Mouse (Mus musculus): ENCODE results near the gene Nfix.

Nfix gene

DNA sequence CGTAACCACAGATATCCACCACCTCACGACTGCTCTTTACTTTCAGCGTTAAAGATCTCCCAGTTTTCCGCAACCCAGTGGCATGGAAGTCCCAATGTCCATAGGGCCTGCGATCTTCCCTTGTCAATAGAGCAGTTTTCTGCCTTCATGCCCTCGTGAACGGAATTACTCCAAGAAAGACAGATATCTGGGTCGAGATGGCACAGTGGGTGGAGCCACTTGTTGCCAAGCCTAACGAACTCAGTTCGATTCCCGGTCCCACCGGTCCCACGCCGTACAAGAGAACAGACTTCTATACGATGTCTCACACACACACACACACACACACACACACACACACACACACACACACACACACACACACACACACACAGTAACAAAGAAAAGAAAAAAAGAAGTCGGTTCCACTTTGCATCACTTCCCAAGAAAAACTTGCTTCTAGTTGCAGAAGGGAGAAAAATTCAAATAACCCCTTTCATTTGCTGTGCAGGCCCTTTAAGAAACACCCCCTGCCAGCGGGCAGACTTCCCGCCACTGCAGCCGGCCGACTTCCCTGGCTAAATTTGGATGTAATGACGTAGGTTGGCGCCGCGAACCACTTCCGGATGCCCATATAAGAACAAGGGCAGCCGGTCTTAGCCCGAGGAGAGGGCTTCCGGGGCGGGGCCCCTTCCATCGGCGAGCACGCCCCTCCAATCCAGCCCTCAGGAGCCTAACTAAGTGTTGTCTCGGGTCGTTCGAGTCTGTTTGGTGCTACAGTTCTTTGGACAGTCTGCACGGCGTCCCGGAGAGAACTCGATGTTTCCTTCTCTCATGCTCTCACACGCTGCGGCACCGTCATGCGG lies 136.4 kb downstream of the Nfix start:
- DNase-seq (ENCODE audit: low spot score), result peak; percentile 95

DNA sequence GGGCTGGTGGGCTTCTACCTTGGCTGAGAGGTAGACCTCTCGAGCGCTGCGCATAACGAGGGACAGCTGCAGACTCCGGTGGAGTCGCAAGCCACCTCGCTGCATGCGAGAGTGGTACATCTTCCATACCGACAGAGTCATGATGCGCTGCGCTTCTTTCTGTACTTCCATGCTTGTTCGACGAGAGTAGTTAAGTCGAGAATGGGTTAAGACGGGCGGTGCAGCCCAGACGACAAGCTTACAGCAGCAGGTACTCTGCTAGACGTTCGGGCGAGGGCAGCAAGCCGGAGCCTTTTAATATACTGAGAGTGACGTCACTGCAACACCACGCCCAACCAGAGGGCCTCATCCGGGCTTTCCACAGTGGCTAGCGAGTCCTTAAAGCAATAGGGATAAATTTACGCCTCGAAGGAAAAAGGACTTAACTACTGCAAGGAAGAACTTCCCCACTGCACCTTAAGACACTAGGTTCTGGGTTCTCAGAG lies 137.5 kb downstream of the Nfix start, which contains the start of gene Ier2:
Gene Ier2 (minus strand): TSS at position 272 of the 485 bp plus-strand sequence.
- peak; percentile 96 for DNase-seq (ENCODE audit: low spot score)

DNA sequence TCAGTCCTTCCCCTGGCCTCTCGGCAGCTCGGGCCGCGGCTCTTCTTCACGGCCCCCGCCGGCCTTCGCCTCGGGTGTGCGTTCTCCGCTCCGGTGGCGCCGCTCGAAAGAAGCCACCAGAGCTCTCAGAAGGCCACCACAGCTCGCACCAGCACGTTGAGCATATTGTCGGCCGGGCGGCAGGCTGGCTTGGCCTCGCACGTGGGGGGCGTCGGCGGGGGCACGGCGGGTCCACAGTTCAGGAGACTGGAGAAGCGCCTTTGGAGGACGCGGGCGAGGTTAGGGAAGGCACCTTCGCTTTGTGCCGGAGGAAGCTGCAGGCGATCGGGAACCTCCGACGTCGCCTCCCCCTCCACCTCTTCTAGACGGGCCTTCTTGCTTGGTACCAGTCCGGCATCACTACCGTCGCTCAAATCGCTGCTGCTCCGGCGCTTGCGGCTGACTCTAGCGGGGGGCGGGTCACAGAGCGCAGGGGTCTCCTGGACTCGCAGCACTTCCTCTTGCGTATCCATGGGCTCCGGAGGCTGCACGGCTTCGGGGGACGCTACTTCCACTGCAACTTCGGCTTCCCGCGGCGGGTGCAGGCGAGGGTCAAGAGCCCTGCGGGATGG lies 138.1 kb downstream of the Nfix start:
- no peak for DNase-seq (ENCODE audit: low spot score)

DNA sequence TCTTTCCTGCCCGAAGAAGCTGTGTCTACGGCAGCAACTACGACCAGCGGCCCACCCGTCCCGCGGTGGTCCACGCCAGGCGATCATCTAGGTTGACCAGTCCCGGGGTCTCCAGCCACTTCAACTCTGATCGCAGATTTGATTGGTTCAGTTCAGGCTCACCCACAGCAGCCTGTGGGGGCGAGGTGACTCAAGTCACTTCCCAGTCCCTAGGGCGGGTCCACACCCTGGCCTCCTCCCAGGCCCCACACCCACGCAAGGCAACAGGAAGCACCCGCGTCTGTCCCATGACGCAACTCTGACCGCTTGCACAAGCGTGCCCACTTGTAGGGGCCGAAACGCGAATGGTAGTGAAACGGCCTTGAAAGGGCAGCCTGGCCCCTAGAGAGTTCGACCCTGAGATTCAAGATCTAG lies 138.7 kb downstream of the Nfix start:
- DNase-seq (ENCODE audit: low spot score), result peak; percentile 76

DNA sequence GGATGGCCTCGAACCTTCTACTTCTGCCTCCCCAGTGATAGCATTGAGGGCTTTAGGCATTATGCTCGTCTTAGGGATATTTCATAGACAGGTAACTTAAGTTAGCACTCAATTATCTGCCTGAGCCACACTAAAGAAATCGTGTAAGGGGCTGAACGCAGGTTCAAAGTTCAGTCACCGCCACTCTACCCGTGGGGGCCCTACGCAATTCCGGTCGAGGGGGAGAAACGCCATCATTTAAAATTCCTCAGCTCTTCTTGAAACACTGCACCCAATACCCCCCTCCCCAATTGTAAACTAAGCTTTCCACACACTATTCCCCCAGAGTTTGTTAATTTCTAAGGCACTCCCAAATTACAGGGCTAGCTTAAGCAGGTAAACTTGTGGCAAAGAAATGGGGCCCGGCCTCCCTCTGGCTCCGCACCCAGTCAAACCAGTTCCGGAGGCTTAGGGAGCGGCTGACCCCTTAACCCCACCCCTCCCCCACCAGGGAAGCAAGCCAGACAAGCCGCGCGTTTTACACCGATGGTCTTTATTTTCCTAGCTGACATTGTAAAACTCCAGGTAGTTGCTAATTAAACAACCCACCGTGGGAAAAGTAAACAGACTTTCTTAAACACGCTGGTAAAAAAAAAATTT lies 139.2 kb downstream of the Nfix start:
- peak; percentile 48 for DNase-seq (ENCODE audit: low spot score)

DNA sequence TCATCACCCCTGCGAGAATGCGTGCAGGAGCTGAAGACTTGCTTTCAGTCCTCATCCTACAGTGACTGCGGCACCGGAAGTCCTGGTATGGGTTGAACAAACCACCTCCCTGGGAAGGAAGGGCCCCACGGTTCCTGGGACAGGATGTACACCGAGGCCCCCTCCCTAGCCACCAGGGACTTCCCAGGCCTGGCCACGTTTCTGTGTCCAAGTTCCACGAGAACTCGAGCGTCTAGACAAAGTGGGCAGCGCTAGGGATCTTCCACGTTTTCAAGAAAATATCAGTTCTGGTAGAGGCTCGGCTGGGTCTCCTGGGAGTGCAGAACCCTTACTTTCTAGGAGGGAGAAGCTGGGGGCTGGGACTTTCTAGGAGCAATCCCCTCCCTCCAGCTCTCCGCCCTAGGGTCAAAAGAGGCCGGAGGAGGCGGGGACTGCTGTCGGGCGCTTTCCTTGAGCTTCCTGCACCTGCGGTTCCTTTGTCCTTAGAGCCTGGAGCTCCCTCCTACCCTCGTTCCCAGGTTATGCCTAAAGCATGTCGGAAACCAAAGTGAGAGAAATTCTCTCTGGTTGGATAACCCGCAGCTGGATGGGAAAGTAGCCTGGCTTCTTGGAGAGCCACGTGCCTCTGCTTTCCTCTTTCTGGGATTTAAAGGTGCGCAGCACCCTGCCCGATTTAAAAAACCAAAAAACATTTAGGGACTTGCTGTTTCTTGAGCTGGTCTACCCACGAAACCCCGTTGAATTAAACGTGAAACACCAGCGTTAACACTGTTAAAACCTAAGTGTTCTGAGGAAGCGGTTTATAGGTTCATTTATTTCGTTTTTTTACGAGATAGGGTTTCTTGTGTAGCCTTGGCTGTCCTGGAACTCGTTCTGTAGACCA lies 140.0 kb downstream of the Nfix start:
- peak; percentile 43 for DNase-seq (ENCODE audit: low spot score)

DNA sequence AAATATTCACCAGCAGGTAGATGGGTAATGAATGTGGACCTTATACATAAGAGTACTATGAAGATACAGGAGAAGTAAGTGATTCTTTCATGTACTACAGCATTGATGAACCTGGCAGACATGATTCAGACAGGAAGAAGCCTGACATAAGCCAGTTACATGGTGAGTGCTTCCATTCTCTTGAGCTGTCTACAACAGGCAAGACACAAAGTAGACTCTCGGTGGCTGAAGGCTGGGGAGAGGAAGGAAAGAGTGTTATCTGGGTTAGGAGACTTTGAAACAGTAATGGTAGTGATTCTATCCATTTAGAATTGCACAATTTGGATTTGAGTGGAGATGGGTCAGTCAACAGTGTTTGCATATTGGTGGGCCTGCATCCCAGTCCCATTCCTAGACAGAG lies 141.2 kb downstream of the Nfix start:
- DNase-seq (ENCODE audit: low spot score), result no peak

DNA sequence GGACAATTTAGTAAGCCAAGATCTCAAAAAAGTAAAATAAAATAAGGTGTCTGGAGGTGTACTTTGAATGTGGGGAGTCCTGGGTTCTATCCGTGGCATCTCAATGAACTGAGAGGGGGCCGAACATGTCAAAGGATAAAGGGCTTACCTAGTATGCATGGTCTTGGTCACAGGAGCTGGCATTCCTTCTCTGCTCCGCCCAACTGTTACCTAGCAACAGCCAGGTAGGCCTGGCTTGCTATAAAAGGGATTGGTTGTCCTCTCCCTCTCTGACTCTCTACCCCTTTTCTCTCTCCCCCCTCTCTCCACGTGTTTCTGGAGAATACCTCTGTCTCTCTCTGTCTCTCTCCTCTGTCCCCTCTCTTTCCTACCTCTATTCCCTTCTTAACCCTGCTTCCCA lies 142.5 kb downstream of the Nfix start:
- no peak for DNase-seq (ENCODE audit: low spot score)

DNA sequence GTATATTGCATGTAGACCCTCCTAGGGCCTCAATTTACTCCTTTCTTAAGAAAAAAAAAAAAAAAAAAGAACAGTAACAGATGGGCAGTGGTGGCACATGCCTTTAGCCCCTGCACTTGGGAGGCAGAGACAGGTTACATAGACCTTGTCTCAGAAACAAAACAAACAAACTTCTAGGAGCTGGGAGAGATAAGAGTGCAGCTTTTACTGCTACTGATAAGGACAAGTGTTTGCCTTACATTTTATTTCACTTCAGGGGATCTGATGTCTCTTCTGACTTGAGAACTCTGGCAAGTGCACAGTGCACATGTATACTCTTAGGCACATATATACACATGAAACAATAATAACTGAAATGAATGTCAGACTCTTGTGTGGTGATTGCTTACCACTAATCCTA lies 142.9 kb downstream of the Nfix start:
- DNase-seq (ENCODE audit: low spot score), result no peak

DNA sequence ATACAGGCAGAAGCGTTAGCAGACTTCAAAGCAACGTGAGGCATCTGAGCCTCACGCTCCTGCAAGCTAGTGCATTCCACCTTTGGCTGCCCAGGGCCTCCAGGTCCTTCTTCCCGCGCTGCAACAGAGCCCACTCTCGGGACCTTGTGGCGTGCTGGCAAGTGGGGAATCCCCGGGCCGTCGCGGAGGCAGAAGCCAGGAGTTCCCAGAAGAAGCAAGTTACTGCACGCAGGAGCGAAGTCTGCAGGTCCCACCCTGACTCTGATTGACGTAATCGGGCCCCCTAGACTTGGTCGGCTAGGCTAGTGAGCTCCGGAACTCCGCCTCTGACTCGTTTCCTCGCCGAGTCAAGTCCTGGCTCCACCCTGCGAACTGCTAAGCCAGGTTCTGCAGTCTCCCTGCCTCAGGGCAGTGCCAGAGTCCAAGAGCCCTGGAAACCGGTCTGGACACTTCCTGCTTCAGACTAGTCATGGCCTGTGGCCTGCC lies 143.5 kb downstream of the Nfix start:
- DNase-seq (ENCODE audit: low spot score), result peak; percentile 50

DNA sequence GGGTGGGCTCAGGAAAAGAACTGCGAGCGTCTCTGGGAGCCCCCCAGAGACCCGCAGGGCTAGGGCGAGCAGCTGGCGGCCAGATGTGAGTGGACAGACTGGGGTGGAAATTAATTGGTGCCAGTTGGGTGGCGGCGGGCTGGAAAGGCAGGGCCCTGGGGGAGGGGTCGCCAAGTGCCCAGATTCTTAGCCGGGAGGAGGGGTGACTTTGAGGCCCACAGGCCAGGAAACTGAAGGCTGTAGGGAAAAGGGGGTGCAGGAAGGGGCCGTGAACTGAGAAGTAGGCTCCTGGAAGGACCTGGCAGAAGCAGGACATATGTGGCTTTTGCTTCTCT lies 144.0 kb downstream of the Nfix start:
- no peak for DNase-seq (ENCODE audit: low spot score)

DNA sequence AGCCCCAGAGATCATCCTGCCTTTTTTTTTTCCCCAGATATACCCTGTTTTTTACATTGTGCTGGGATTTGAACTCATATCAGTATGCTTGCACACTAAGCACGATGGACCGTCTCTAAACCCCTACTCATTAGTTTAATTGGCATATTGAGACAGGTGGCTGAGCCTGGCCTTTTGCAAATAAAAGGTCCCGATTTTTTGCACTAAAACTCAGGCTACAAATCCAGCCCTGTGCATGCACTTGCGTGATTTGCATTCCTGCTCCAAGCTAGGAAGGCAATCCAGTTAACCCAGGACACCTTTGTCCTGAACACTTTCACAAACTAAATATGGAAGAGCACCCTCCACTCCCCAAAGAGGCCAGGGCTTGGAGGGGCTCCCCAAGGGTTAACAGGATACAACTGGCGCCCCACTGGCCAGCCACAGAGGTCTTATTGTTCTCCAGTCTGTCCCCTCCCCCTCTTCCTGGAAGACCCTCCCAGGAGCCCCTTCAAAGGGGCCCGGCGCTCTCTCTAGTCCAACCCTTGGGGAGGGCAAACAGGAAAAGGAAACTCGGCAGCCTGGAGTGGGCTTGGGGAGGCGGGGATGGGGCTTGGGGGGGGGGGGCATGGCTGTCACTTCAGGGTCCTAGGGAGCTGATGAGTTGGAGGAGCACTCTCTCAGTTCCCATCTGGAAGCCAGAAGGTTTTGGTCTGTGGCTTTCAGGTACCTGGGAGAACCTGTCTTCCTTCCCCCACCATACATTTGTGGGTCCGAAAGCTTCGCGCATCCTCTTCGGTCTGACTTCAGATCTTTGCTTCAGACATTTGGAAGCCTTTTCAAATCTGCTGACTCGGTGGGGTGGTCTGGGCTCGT lies 144.6 kb downstream of the Nfix start:
- DNase-seq (ENCODE audit: low spot score), result no peak

DNA sequence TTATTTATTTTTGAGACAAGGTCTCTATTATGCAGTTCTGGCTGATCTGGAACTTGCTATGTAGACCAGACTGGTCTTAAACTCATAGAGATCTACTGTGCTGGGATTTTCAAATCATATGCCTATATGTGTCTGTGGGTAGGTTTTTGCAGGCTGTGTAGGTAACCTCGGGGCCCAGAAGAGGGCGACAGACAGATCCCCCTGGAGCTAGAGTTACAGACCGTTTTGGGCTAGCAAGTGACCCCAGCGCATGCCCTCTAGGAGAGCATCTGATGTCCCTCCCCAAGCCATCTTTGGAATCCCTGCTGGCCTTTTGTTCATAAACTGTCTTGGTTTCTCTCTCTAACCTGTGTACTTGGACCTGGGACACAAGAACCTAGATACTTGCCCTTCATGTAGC lies 145.5 kb downstream of the Nfix start:
- DNase-seq (ENCODE audit: low spot score), result no peak

DNA sequence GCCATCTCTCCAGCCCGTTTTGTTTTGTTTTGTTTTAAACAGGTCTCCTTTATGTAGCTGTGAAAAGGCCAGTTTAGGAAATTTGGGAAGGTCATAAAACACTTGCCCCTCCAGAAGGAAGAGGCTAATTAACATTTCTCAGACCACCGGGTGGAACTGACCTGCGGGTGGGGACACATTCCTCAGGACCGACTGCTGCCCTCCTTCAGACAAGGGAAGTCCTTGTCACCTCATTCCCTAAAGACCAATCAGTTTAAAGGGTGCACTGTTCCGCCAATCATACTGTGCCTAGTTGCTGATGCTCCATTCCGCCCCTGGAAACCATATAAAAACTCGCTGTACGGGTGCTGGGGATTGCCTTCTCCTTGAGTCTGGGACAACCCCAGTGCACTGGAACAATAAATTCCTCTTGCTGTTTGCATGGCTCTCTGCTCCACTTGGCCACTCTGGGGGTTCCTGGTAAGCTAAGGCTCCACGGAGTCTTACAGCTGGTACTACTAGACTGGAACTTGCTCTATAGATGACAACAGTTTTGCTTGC lies 147.0 kb downstream of the Nfix start:
- no peak for DNase-seq (ENCODE audit: low spot score)

DNA sequence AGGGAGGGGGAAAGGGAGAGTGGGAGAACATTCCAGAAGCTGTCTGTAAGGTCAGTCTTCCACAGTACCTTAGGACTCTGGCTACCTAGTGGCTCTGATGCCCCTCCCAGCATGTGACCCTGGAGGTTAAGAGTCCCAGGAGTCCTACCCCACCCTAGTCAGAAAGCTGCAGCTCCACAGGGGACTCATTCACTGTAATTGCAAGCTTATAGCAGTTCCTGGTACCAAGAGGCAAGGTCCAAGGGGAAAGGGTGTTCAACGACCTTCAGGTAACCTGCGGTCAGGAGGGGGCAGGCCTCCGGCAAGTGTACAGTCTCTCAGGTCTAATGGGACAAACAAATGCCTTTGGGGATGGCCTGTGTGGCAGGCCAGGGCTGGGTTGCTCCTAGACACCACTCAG lies 149.9 kb downstream of the Nfix start:
- no peak for DNase-seq (ENCODE audit: low spot score)

Measured in ovary, postnatal 14 days (tissue).